Mouse (Mus musculus) olfactory bulb, adult 2 months (tissue): ENCODE results near the gene Rnaset2b.
"Not testable (repeated sequence)": the region's sequence is repeated elsewhere in the genome, so short reads cannot be mapped to it uniquely, and the experiment has no call there.

Experiments used
- CTCF ChIP-seq: fragments of 200-500 bp; IDR thresholded peaks from 2 replicates; pipeline ENCODE4 v1.5.1; 2012; ENCODE audit warnings: low read depth, mild to moderate bottlenecking, low read length, moderate library complexity; ENCODE audit not compliant: insufficient read depth
- POLR2A ChIP-seq: fragments of 200-500 bp; IDR thresholded peaks from 2 replicates; pipeline ENCODE4 v1.6.1; 2012; ENCODE audit warnings: mild to moderate bottlenecking, low read depth, low read length, moderate library complexity; ENCODE audit not compliant: insufficient read depth

DNA sequence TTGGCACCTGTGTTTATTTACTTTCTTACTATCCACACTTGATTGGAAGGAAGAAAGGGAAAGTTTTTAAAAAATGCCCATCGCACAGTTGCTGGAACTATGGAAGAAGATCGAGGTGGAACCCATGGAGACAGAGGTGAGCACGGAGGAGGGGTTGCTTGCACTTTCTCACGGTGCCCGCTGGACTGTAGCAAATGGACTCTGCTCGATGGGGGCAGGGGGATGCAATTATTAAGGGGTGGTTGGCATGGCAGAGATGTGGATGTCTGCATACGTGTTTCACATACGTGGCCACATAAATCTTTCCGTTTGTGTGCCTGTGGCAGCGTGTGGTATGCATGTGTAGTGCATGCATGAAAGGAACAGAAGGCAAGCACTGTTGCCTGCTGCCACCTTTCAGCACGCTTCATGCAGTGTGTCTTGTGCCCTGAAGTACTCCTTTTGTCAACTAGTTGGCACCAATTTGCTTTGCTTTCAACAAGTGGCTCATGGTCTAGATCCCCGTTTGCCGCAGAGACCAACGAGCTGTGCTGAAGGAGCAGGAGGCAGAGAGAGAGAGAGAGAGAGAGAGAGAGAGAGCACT is 55.4 kb downstream of the Rnaset2b start:
- TF ChIP-seq CTCF, POLR2A: not testable (repeated sequence)
